Mouse (Mus musculus) liver, adult 2 months (tissue): ENCODE measurements around the gene Hist1h2ag. TPM values are rescaled to one million over a fixed set of nuclear protein-coding genes. Genes with fewer than 3 reads are reported as not detected.

Source experiments
- DNase-seq: peaks from one replicate; pipeline ENCODE4 v3.0.0-alpha.2; 2011; ENCODE audit warnings: low read depth, low spot score; ENCODE audit errors: extremely low read depth
- H3K27ac ChIP-seq: fragments of 200-500 bp; replicated peaks from 2 replicates; pipeline ENCODE4 v1.5.1; 2012; ENCODE audit warnings: low read depth, mild to moderate bottlenecking, control low read depth, inconsistent platforms, low read length; ENCODE audit not compliant: insufficient read depth
- H3K27me3 ChIP-seq: fragments of 200-500 bp; 2 replicates; pipeline ENCODE4 v1.6.1; 2012; ENCODE audit warnings: mild to moderate bottlenecking, moderate library complexity, low read length, inconsistent platforms; ENCODE audit not compliant: control insufficient read depth, insufficient read depth
- H3K36me3 ChIP-seq: fragments of 200-500 bp; 2 replicates; pipeline ENCODE4 v1.6.1; 2012; ENCODE audit warnings: low read length, inconsistent platforms; ENCODE audit not compliant: control insufficient read depth, insufficient read depth
- H3K4me1 ChIP-seq: fragments of 200-500 bp; 2 replicates; pipeline ENCODE4 v1.6.1; 2011; ENCODE audit warnings: low read length; ENCODE audit not compliant: control insufficient read depth, insufficient read depth
- H3K4me3 ChIP-seq: fragments of 200-500 bp; 2 replicates; pipeline ENCODE4 v1.5.1; 2011; ENCODE audit warnings: low read depth, mild to moderate bottlenecking, control low read depth, low read length, moderate library complexity; ENCODE audit not compliant: insufficient read depth
- H3K79me2 ChIP-seq: fragments of 200-500 bp; 2 replicates; pipeline ENCODE4 v1.6.1; 2012; ENCODE audit warnings: inconsistent platforms, mild to moderate bottlenecking, low read length, moderate library complexity; ENCODE audit not compliant: control insufficient read depth, insufficient read depth
- H3K9ac ChIP-seq: fragments of 200-500 bp; 2 replicates; pipeline ENCODE4 v1.6.1; 2012; ENCODE audit warnings: low read depth, mild to moderate bottlenecking, control low read depth, inconsistent platforms, low read length
- CTCF ChIP-seq: fragments of 200-500 bp; IDR thresholded peaks from 2 replicates; pipeline ENCODE4 v1.5.1; 2011; ENCODE audit warnings: low read depth, low read length, control low read depth
- POLR2A ChIP-seq: fragments of 200-500 bp; IDR thresholded peaks from 2 replicates; pipeline ENCODE4 v1.6.1; 2011; ENCODE audit warnings: low read length, control low read depth; ENCODE audit not compliant: insufficient read depth; ENCODE audit errors: extremely low read depth
- WGBS: fragments of 180-500 bp; shearing (Covaris S2); methylation state at CpG from one replicate; pipeline ENCODE4 v1.1.7; 2018; 5-methylcytosine and 5-hydroxymethylcytosine counted together
- polyA plus RNA-seq: library from polyadenylated mRNA; depleted of rRNA; stranded (reverse); fragments of >200 nt; gene quantifications from 2 replicates; pipeline ENCODE4 v1.2.3, GENCODE M21; 2012; rRNA removed
- total RNA-seq: library from RNA; depleted of rRNA; stranded (reverse); fragments of >200 nt; gene quantifications from 2 replicates; pipeline ENCODE4 v1.2.3, GENCODE M21; 2014; rRNA removed

The Hist1h2ag gene
- total and polyA plus RNA-seq, 2 experiments, result 0.55 to 11.1 TPM

GRCm38 (mm10) chr13:21995331-21995914, 47.3 kb downstream of the Hist1h2ag start:
- TF ChIP-seq POLR2A, result no peak
- TF ChIP-seq CTCF, result 0 out of 2 replicates have a peak, but pooled peaks have one; percentile 4
- H3K27ac ChIP-seq, result no peak overlapping the region
- H3K79me2 ChIP-seq, result no peaks in the 10 kb centered on the region
- no peaks in the 10 kb centered on the region for H3K4me1 ChIP-seq
- DNase-seq, result no peak
- no peak overlapping the region for H3K4me3 ChIP-seq
- WGBS, result 3% methylated on average over 21 of the region's 21 CpGs
- H3K9ac ChIP-seq, result no peak overlapping the region
- H3K27me3 ChIP-seq, result peaks cover 14% of the 10 kb centered on the region; the same call in 1 of the 2 replicates
- H3K36me3 ChIP-seq, result no peaks in the 10 kb centered on the region

- Histone ChIP-seq H3K27me3 (peaks cover 14% of the 10 kb centered on the region; the same call in 1 of the 2 replicates), H3K9ac (no peak overlapping the region), H3K27ac (no peak overlapping the region), H3K79me2 (no peaks in the 10 kb centered on the region), H3K36me3 (no peaks in the 10 kb centered on the region; the same call in 1 of the 2 replicates), H3K4me3 (no peak overlapping the region), H3K4me1 (no peaks in the 10 kb centered on the region)
- TF ChIP-seq CTCF (no peak), POLR2A (no peak)
- WGBS, result 14% methylated on average over 8 of the region's 8 CpGs
- no peak for DNase-seq
These were observed 47.8 kb downstream of the Hist1h2ag start for GRCm38 (mm10) chr13:21994896-21995295.

- TF ChIP-seq POLR2A (no peak), CTCF (no peak)
- peak; percentile 53 for DNase-seq
- no peaks in the 10 kb centered on the region for H3K4me1 ChIP-seq
- H3K9ac ChIP-seq, result no peak overlapping the region
- H3K27me3 ChIP-seq, result peaks cover 14% of the 10 kb centered on the region; the same call in 1 of the 2 replicates
- no peaks in the 10 kb centered on the region; the same call in 1 of the 2 replicates for H3K36me3 ChIP-seq
- no peak overlapping the region for H3K27ac ChIP-seq
- H3K4me3 ChIP-seq, result no peak overlapping the region
- H3K79me2 ChIP-seq, result no peaks in the 10 kb centered on the region
- WGBS, result 13% methylated on average over 22 of the region's 22 CpGs
These were observed 48.6 kb downstream of the Hist1h2ag start for GRCm38 (mm10) chr13:21993957-21994738.

GRCm38 (mm10) chr13:21992550-21992949, 50.2 kb downstream of the Hist1h2ag start:
- DNase-seq, result no peak
- H3K27ac ChIP-seq, result no peak overlapping the region
- H3K27me3 ChIP-seq, result peaks cover 12% of the 10 kb centered on the region; the same call in 1 of the 2 replicates
- H3K4me3 ChIP-seq, result no peak overlapping the region
- WGBS, result 90% methylated on average over 5 of the region's 5 CpGs
- no peak overlapping the region for H3K9ac ChIP-seq
- H3K4me1 ChIP-seq, result no peaks in the 10 kb centered on the region
- no peaks in the 10 kb centered on the region; the same call in 1 of the 2 replicates for H3K36me3 ChIP-seq
- no peak for TF ChIP-seq POLR2A
- no peak for TF ChIP-seq CTCF
- H3K79me2 ChIP-seq, result no peaks in the 10 kb centered on the region

Other genes starting within 250 kb of the Hist1h2ag start
- 2.1 and 4.9 TPM in 2 replicates for gene Hist1h2bq, start 232.7 kb downstream of the Hist1h2ag start, total RNA-seq
- 1.2 and 11.7 TPM in 2 replicates for gene Hist1h2bq, start 232.7 kb downstream of the Hist1h2ag start, polyA plus RNA-seq
- 0.55 TPM in 1 of 2 replicates, not detected in the other for gene Hist1h2ao, start 232.5 kb downstream of the Hist1h2ag start, total RNA-seq
- gene Hist1h2ao, start 232.5 kb downstream of the Hist1h2ag start, polyA plus RNA-seq, result not detected in 2 replicates
- 0.60 and 0.74 TPM in 2 replicates for gene Hist1h4m, start 231.2 kb downstream of the Hist1h2ag start, total RNA-seq
- not detected in 2 replicates for gene Hist1h4m, start 231.2 kb downstream of the Hist1h2ag start, polyA plus RNA-seq
- gene Hist1h4n, start 210.7 kb downstream of the Hist1h2ag start, total RNA-seq, result 336 and 466 TPM in 2 replicates
- gene Hist1h4n, start 210.7 kb downstream of the Hist1h2ag start, polyA plus RNA-seq, result 4.5 and 8.5 TPM in 2 replicates
- gene Hist1h2ap, start 209.4 kb downstream of the Hist1h2ag start, total RNA-seq, result 37.4 and 51.8 TPM in 2 replicates
- gene Hist1h2ap, start 209.4 kb downstream of the Hist1h2ag start, polyA plus RNA-seq, result 6.3 and 14.0 TPM in 2 replicates
- 0.65 and 1.3 TPM in 2 replicates for gene Hist1h2br, start 209.2 kb downstream of the Hist1h2ag start, total RNA-seq
- gene Hist1h2br, start 209.2 kb downstream of the Hist1h2ag start, polyA plus RNA-seq, result 1.0 and 11.9 TPM in 2 replicates
- 0.18 and 0.60 TPM in 2 replicates for gene Zfp184, start 97.8 kb downstream of the Hist1h2ag start, total RNA-seq
- 0.07 and 0.11 TPM in 2 replicates for gene Zfp184, start 97.8 kb downstream of the Hist1h2ag start, polyA plus RNA-seq
- not detected in 2 replicates for gene Pom121l2, start 61.8 kb downstream of the Hist1h2ag start, total RNA-seq
- gene Pom121l2, start 61.8 kb downstream of the Hist1h2ag start, polyA plus RNA-seq, result not detected in 2 replicates
- gene Prss16, start 33.2 kb downstream of the Hist1h2ag start, total RNA-seq, result not detected in 2 replicates
- 0.12 TPM in 1 of 2 replicates, not detected in the other for gene Prss16, start 33.2 kb downstream of the Hist1h2ag start, polyA plus RNA-seq
- gene Hist1h2ah, start 7.4 kb downstream of the Hist1h2ag start, total RNA-seq, result 1.8 and 2.6 TPM in 2 replicates
- not detected in 2 replicates for gene Hist1h2ah, start 7.4 kb downstream of the Hist1h2ag start, polyA plus RNA-seq
- gene Hist1h2bk, start 7.1 kb downstream of the Hist1h2ag start, total RNA-seq, result 15.6 and 28.1 TPM in 2 replicates
- gene Hist1h2bk, start 7.1 kb downstream of the Hist1h2ag start, polyA plus RNA-seq, result 0.46 and 0.48 TPM in 2 replicates
- 6.8 and 9.2 TPM in 2 replicates for gene Hist1h4i, start 1.6 kb downstream of the Hist1h2ag start, total RNA-seq
- 5.2 and 12.3 TPM in 2 replicates for gene Hist1h4i, start 1.6 kb downstream of the Hist1h2ag start, polyA plus RNA-seq
- gene Hist1h2bj, start 270 bp upstream of the Hist1h2ag start, total RNA-seq, result 10.7 and 16.8 TPM in 2 replicates
- 0.29 TPM in 1 of 2 replicates, not detected in the other for gene Hist1h2bj, start 270 bp upstream of the Hist1h2ag start, polyA plus RNA-seq
- not detected in 2 replicates for gene Vmn1r188, start 41.5 kb upstream of the Hist1h2ag start, total RNA-seq
- gene Vmn1r188, start 41.5 kb upstream of the Hist1h2ag start, polyA plus RNA-seq, result not detected in 2 replicates
- not detected in 2 replicates for gene Vmn1r189, start 62.9 kb upstream of the Hist1h2ag start, total RNA-seq
- not detected in 2 replicates for gene Vmn1r189, start 62.9 kb upstream of the Hist1h2ag start, polyA plus RNA-seq
- not detected in 2 replicates for gene Vmn1r191, start 141.0 kb upstream of the Hist1h2ag start, total RNA-seq
- not detected in 2 replicates for gene Vmn1r191, start 141.0 kb upstream of the Hist1h2ag start, polyA plus RNA-seq
- not detected in 2 replicates for gene Vmn1r192, start 148.2 kb upstream of the Hist1h2ag start, total RNA-seq
- not detected in 2 replicates for gene Vmn1r192, start 148.2 kb upstream of the Hist1h2ag start, polyA plus RNA-seq
- gene Vmn1r193, start 180.2 kb upstream of the Hist1h2ag start, total RNA-seq, result not detected in 2 replicates
- gene Vmn1r193, start 180.2 kb upstream of the Hist1h2ag start, polyA plus RNA-seq, result not detected in 2 replicates
- not detected in 2 replicates for gene Vmn1r194, start 201.3 kb upstream of the Hist1h2ag start, total RNA-seq
- not detected in 2 replicates for gene Vmn1r194, start 201.3 kb upstream of the Hist1h2ag start, polyA plus RNA-seq
- gene Vmn1r195, start 227.6 kb upstream of the Hist1h2ag start, total RNA-seq, result not detected in 2 replicates
- not detected in 2 replicates for gene Vmn1r195, start 227.6 kb upstream of the Hist1h2ag start, polyA plus RNA-seq
- gene Vmn1r196, start 247.0 kb upstream of the Hist1h2ag start, total RNA-seq, result not detected in 2 replicates
- gene Vmn1r196, start 247.0 kb upstream of the Hist1h2ag start, polyA plus RNA-seq, result not detected in 2 replicates